Mouse (Mus musculus) CH12.LX (cell line): Measurements from ENCODE around the gene Olfr1396. TPM values are rescaled to one million over a fixed set of nuclear protein-coding genes. Genes with fewer than 3 reads are reported as not detected.
A peak's percentile ranks its signal among the peaks of the same experiment; 100 is the strongest.

Source experiments
- DNase-seq: peaks from one replicate; pipeline ENCODE4 v3.0.0-alpha.2; 2013; ENCODE audit errors: extremely low read depth
- H3K27ac ChIP-seq: 2 replicates; pipeline ENCODE4 v1.5.1; 2012; ENCODE audit warnings: low read depth, mild to moderate bottlenecking, control low read depth, moderate library complexity; ENCODE audit not compliant: insufficient read depth
- H3K27me3 ChIP-seq: replicated peaks from 2 replicates; pipeline ENCODE3; 2012; ENCODE audit warnings: inconsistent platforms
- H3K36me3 ChIP-seq, 2 experiments: replicated peaks in 1 of 2; 2 replicates each; pipeline versions ENCODE3 to v1.6.1; 2012; ENCODE audit warnings: inconsistent platforms in 1 of 2, low read length in 1 of 2, mild to moderate bottlenecking in 1 of 2, mixed read lengths in 1 of 2, moderate library complexity in 1 of 2; ENCODE audit not compliant: control insufficient read depth in 1 of 2, insufficient read depth in 1 of 2
- H3K4me1 ChIP-seq, 2 experiments: 2 replicates each; pipeline ENCODE4 v1.6.1; 2012; ENCODE audit warnings: inconsistent platforms in 1 of 2, moderate library complexity in 1 of 2; ENCODE audit not compliant: insufficient read depth in 2 of 2, control insufficient read depth in 1 of 2
- H3K4me2 ChIP-seq: 2 replicates; pipeline ENCODE4 v1.6.1; 2012; ENCODE audit warnings: low read depth, mild to moderate bottlenecking, control low read depth; ENCODE audit not compliant: poor library complexity, insufficient read depth, severe bottlenecking
- H3K4me3 ChIP-seq, 3 experiments: fragments of 150-350 bp in 1 of 3; sonication (generic) in 1 of 3; replicated peaks in 1 of 3; 2 replicates each; pipeline versions ENCODE3 to v1.5.1; 2011 to 2012; ENCODE audit warnings: low read depth in 2 of 3, low read length in 2 of 3, mild to moderate bottlenecking in 2 of 3, moderate library complexity in 2 of 3, control low read depth in 1 of 3, improper control_type of control experiment in 1 of 3, inconsistent platforms in 1 of 3, mixed read lengths in 1 of 3; ENCODE audit not compliant: poor library complexity in 1 of 3
- H3K79me2 ChIP-seq: replicated peaks from 2 replicates; pipeline ENCODE4 v1.6.1; 2012; ENCODE audit warnings: mild to moderate bottlenecking, moderate library complexity; ENCODE audit not compliant: control insufficient read depth, poor library complexity, insufficient read depth, severe bottlenecking; ENCODE audit errors: extremely low read depth
- H3K9ac ChIP-seq: 2 replicates; pipeline ENCODE4 v1.6.1; 2012; ENCODE audit warnings: low read depth, mild to moderate bottlenecking, control low read depth, moderate library complexity; ENCODE audit not compliant: insufficient read depth
- H3K9me3 ChIP-seq: replicated peaks from 2 replicates; pipeline ENCODE3; 2012; ENCODE audit warnings: low read length, inconsistent platforms, mixed read lengths
- BHLHE40 ChIP-seq: IDR thresholded peaks from 2 replicates; pipeline ENCODE4 v1.6.1; 2011; ENCODE audit warnings: mild to moderate bottlenecking, low read depth, low read length, improper control_type of control experiment
- CHD1 ChIP-seq: IDR thresholded peaks from 2 replicates; pipeline ENCODE4 v1.6.1; 2012; ENCODE audit warnings: low read depth, low read length, improper control_type of control experiment, inconsistent platforms
- CHD2 ChIP-seq: IDR thresholded peaks from 2 replicates; pipeline ENCODE4 v1.6.1; 2011; ENCODE audit warnings: low read length, improper control_type of control experiment
- CTCF ChIP-seq, 2 experiments: IDR thresholded peaks in 1 of 2; conservative IDR thresholded peaks in 1 of 2; 2 replicates each; pipeline ENCODE4 v1.5.1; 2011 to 2012; ENCODE audit warnings: low read depth in 2 of 2, low read length in 2 of 2, improper control_type of control experiment in 1 of 2, inconsistent platforms in 1 of 2, mild to moderate bottlenecking in 1 of 2, moderate library complexity in 1 of 2
- E2F4 ChIP-seq: IDR thresholded peaks from 2 replicates; pipeline ENCODE4 v1.6.1; 2011; ENCODE audit warnings: low read depth, low read length, improper control_type of control experiment; ENCODE audit not compliant: insufficient replicate concordance
- ELF1 ChIP-seq: IDR thresholded peaks from 2 replicates; pipeline ENCODE4 v1.6.1; 2014; ENCODE audit warnings: low read depth, mild to moderate bottlenecking, inconsistent platforms, low read length, improper control_type of control experiment
- EP300 ChIP-seq: IDR thresholded peaks from 2 replicates; pipeline ENCODE4 v1.6.1; 2011; ENCODE audit warnings: low read length, improper control_type of control experiment
- ETS1 ChIP-seq: conservative IDR thresholded peaks from 2 replicates; pipeline ENCODE4 v1.6.1; 2012; ENCODE audit warnings: low read depth, mild to moderate bottlenecking, inconsistent platforms, low read length, improper control_type of control experiment, moderate library complexity
- GABPA ChIP-seq: IDR thresholded peaks from 2 replicates; pipeline ENCODE4 v1.6.1; 2012; ENCODE audit warnings: low read depth, low read length, improper control_type of control experiment, inconsistent platforms; ENCODE audit not compliant: insufficient replicate concordance
- HCFC1 ChIP-seq: IDR thresholded peaks from 2 replicates; pipeline ENCODE4 v1.6.1; 2012; ENCODE audit warnings: low read depth, mild to moderate bottlenecking, inconsistent platforms, low read length, improper control_type of control experiment
- IRF4 ChIP-seq: IDR thresholded peaks from 2 replicates; pipeline ENCODE4 v1.6.1; 2014; ENCODE audit warnings: low read depth, mild to moderate bottlenecking, inconsistent platforms, low read length, improper control_type of control experiment
- JUN ChIP-seq: IDR thresholded peaks from 2 replicates; pipeline ENCODE4 v1.6.1; 2011; ENCODE audit warnings: low read depth, mild to moderate bottlenecking, low read length, improper control_type of control experiment, moderate library complexity; ENCODE audit not compliant: insufficient read depth
- JUND ChIP-seq: conservative IDR thresholded peaks from 2 replicates; pipeline ENCODE4 v1.6.1; 2011; ENCODE audit warnings: low read depth, low read length, improper control_type of control experiment
- KAT2A ChIP-seq: IDR thresholded peaks from 2 replicates; pipeline ENCODE4 v1.6.1; 2012; ENCODE audit warnings: low read length, improper control_type of control experiment, inconsistent platforms; ENCODE audit not compliant: insufficient replicate concordance
- MAFK ChIP-seq: IDR thresholded peaks from 2 replicates; pipeline ENCODE4 v1.6.1; 2011; ENCODE audit warnings: low read length, improper control_type of control experiment; ENCODE audit not compliant: insufficient replicate concordance
- MAX ChIP-seq: IDR thresholded peaks from 2 replicates; pipeline ENCODE4 v1.6.1; 2011; ENCODE audit warnings: low read length, improper control_type of control experiment
- MAZ ChIP-seq: IDR thresholded peaks from 2 replicates; pipeline ENCODE4 v1.6.1; 2012; ENCODE audit warnings: low read depth, mild to moderate bottlenecking, inconsistent platforms, low read length, improper control_type of control experiment, moderate library complexity
- MEF2A ChIP-seq: IDR thresholded peaks from 2 replicates; pipeline ENCODE4 v1.6.1; 2014; ENCODE audit warnings: low read depth, mild to moderate bottlenecking, inconsistent platforms, low read length, improper control_type of control experiment, borderline replicate concordance
- MXI1 ChIP-seq: IDR thresholded peaks from 2 replicates; pipeline ENCODE4 v1.6.1; 2011; ENCODE audit warnings: mild to moderate bottlenecking, low read depth, low read length, improper control_type of control experiment
- MYC ChIP-seq: IDR thresholded peaks from 2 replicates; pipeline ENCODE4 v1.6.1; 2011; ENCODE audit warnings: low read depth, mild to moderate bottlenecking, improper control_type of control experiment, low read length
- NELFE ChIP-seq: IDR thresholded peaks from 2 replicates; pipeline ENCODE4 v1.6.1; 2011; ENCODE audit warnings: low read depth, low read length, improper control_type of control experiment
- NRF1 ChIP-seq: IDR thresholded peaks from 2 replicates; pipeline ENCODE4 v1.6.1; 2014; ENCODE audit warnings: low read depth, mild to moderate bottlenecking, inconsistent platforms, low read length, improper control_type of control experiment, moderate library complexity
- PAX5 ChIP-seq: IDR thresholded peaks from 2 replicates; pipeline ENCODE4 v1.6.1; 2012; ENCODE audit warnings: low read length, inconsistent platforms, mixed read lengths
- POLR2A ChIP-seq: IDR thresholded peaks from 2 replicates; pipeline ENCODE4 v1.6.1; 2011; ENCODE audit warnings: low read depth, mild to moderate bottlenecking, improper control_type of control experiment, low read length
- POLR2AphosphoS2 ChIP-seq: IDR thresholded peaks from 2 replicates; pipeline ENCODE4 v1.6.1; 2011; ENCODE audit warnings: low read depth, low read length, improper control_type of control experiment
- RAD21 ChIP-seq: IDR thresholded peaks from 2 replicates; pipeline ENCODE4 v1.6.1; 2011; ENCODE audit warnings: low read depth, mild to moderate bottlenecking, low read length, improper control_type of control experiment, moderate library complexity
- RCOR1 ChIP-seq: conservative IDR thresholded peaks from 2 replicates; pipeline ENCODE4 v1.6.1; 2012; ENCODE audit warnings: low read depth, mild to moderate bottlenecking, inconsistent platforms, low read length, improper control_type of control experiment
- SIN3A ChIP-seq: IDR thresholded peaks from 2 replicates; pipeline ENCODE4 v1.6.1; 2012; ENCODE audit warnings: low read length, improper control_type of control experiment, inconsistent platforms
- SMC3 ChIP-seq: IDR thresholded peaks from 2 replicates; pipeline ENCODE4 v1.6.1; 2011; ENCODE audit warnings: low read depth, low read length, improper control_type of control experiment
- TBP ChIP-seq: conservative IDR thresholded peaks from 2 replicates; pipeline ENCODE4 v1.6.1; 2011; ENCODE audit warnings: low read depth, low read length, improper control_type of control experiment
- TCF12 ChIP-seq: IDR thresholded peaks from 2 replicates; pipeline ENCODE4 v1.6.1; 2014; ENCODE audit warnings: low read depth, mild to moderate bottlenecking, inconsistent platforms, low read length, improper control_type of control experiment
- UBTF ChIP-seq: IDR thresholded peaks from 2 replicates; pipeline ENCODE4 v1.6.1; 2012; ENCODE audit warnings: low read depth, mild to moderate bottlenecking, inconsistent platforms, low read length, improper control_type of control experiment, moderate library complexity
- USF1 ChIP-seq: IDR thresholded peaks from 2 replicates; pipeline ENCODE4 v1.6.1; 2014; ENCODE audit warnings: low read depth, mild to moderate bottlenecking, inconsistent platforms, low read length, improper control_type of control experiment
- USF2 ChIP-seq: conservative IDR thresholded peaks from 2 replicates; pipeline ENCODE4 v1.6.1; 2011; ENCODE audit warnings: low read depth, low read length, improper control_type of control experiment
- ZC3H11A ChIP-seq: IDR thresholded peaks from 2 replicates; pipeline ENCODE4 v1.6.1; 2012; ENCODE audit warnings: low read depth, mild to moderate bottlenecking, inconsistent platforms, low read length, improper control_type of control experiment
- ZKSCAN1 ChIP-seq: IDR thresholded peaks from 2 replicates; pipeline ENCODE4 v1.6.1; 2012; ENCODE audit warnings: low read depth, inconsistent platforms, low read length, improper control_type of control experiment, borderline replicate concordance
- ZMIZ1 ChIP-seq: IDR thresholded peaks from 2 replicates; pipeline ENCODE4 v1.6.1; 2012; ENCODE audit warnings: low read depth, mild to moderate bottlenecking, inconsistent platforms, low read length, improper control_type of control experiment
- ZNF384 ChIP-seq: IDR thresholded peaks from 2 replicates; pipeline ENCODE4 v1.6.1; 2012; ENCODE audit warnings: low read depth, low read length, improper control_type of control experiment, inconsistent platforms
- dilution Hi-C: fragments of 300-500 bp; cut with MboI; formaldehyde crosslinking; loops from 2 replicates; pipeline ENCODE4 v1.14.3; 2020; ENCODE audit warnings: low sequenced_read_pairs; ENCODE audit not compliant: extremely low pct_unique_long_range_greater_than_20kb, extremely low pct_ligation_motif_present
- in situ Hi-C: fragments of 300-500 bp; cut with MboI; formaldehyde crosslinking; loops from 3 replicates; pipeline ENCODE4 v1.14.3; 2019; ENCODE audit warnings: low sequenced_read_pairs, low pct_ligation_motif_present, low pct_unique_long_range_greater_than_20kb, mixed read lengths
- polyA plus RNA-seq: library from polyadenylated mRNA; unstranded; fragments of >175 nt; gene quantifications from 2 replicates; pipeline ENCODE4 v1.2.1, GENCODE M21; 2012; ENCODE audit warnings: low read depth; ENCODE audit not compliant: insufficient read length
- total RNA-seq, 2 experiments: library from RNA; depleted of rRNA; stranded (reverse); fragments of 300-350 nt in 1 of 2; fragments of >200 nt in 1 of 2; gene quantifications; 2 replicates each; pipeline ENCODE4 v1.2.3; 2012 to 2014

Olfr1396 gene
- total and polyA plus RNA-seq, 3 experiments: not detected

GRCm38 (mm10) chr11:49101500-49101899, 13.2 kb downstream of the Olfr1396 start (continued):
- TF ChIP-seq ETS1: peak; percentile 77
- TF ChIP-seq POLR2A: peak; percentile 28; the same call in 1 of the 2 replicates

- Histone ChIP-seq H3K9ac (peak overlapping the region; percentile 93), H3K27me3 (no peaks in the 10 kb centered on the region), H3K4me2 (peak overlapping the region; percentile 79), H3K36me3 (peaks cover 0 to 3% of the 10 kb centered on the region in 2 experiments), H3K4me3 (peak overlapping the region; percentile 42 to 57 (median 56)), H3K9me3 (no peaks in the 10 kb centered on the region), H3K4me1 (peaks cover 6 to 43% of the 10 kb centered on the region in 2 experiments; a peak in 3 of 4 replicates), H3K79me2 (no peaks in the 10 kb centered on the region), H3K27ac (no peak overlapping the region; the same call in 1 of the 2 replicates)
- dilution Hi-C loops (no loop called here), in situ Hi-C loops (loop anchor here (5.0 to 25.0 kb wide), 3 partner anchors 162 to 303 kb away; partner anchors contain the start of gene Irgm1)
- no peak for TF ChIP-seq ZC3H11A
- no peak for TF ChIP-seq ZKSCAN1
- TF ChIP-seq SIN3A: peak; percentile 95
- TF ChIP-seq MAX: peak; percentile 89
- peak; percentile 75 for TF ChIP-seq JUN
- peak; percentile 85 for TF ChIP-seq NELFE
- peak; percentile 81 for TF ChIP-seq HCFC1
- peak; percentile 19; the same call in 1 of the 2 replicates for TF ChIP-seq SMC3
- peak; percentile 77; the same call in 1 of the 2 replicates for TF ChIP-seq POLR2AphosphoS2
- peak; percentile 95 for TF ChIP-seq TCF12
- TF ChIP-seq TBP: peak; percentile 91
- TF ChIP-seq RCOR1: peak; percentile 92
- TF ChIP-seq POLR2A: peak; percentile 81
- no peak for TF ChIP-seq E2F4
- peak; percentile 64 for TF ChIP-seq BHLHE40
- peak; percentile 76; the same call in 1 of the 2 replicates for TF ChIP-seq KAT2A
- TF ChIP-seq MYC: peak; percentile 92
- peak; percentile 82 for TF ChIP-seq ETS1
- peak; percentile 94 for TF ChIP-seq EP300
- no peak for TF ChIP-seq GABPA
- no peak for TF ChIP-seq NRF1
- TF ChIP-seq MAFK: peak; percentile 80
- peak; percentile 96 for TF ChIP-seq CHD2
- TF ChIP-seq RAD21: no peak; the same call in none of the 2 replicates
- 0 out of 2 replicates have a peak, but pooled peaks have one; percentile 57 for TF ChIP-seq MAZ
- no peak for TF ChIP-seq ZNF384
- no peak for TF ChIP-seq USF1
- TF ChIP-seq MEF2A: peak; percentile 88
- peak; percentile 98 for TF ChIP-seq ELF1
- no peak for TF ChIP-seq USF2
- TF ChIP-seq MXI1: peak; percentile 86
- TF ChIP-seq UBTF: no peak
- TF ChIP-seq IRF4: peak; percentile 98
- TF ChIP-seq JUND: peak; percentile 77
- TF ChIP-seq CTCF (conservative IDR thresholded peaks at IDR 0.05 in 1 of 2, IDR thresholded peaks at IDR 0.05 in 1 of 2; ENCODE audit: low read depth in 2 of 2, low read length in 2 of 2): no peak
- TF ChIP-seq CHD1: no peak
- peak; percentile 86 for TF ChIP-seq ZMIZ1
- no peak for TF ChIP-seq PAX5
- peak; percentile 95 for DNase-seq
Measured at GRCm38 (mm10) chr11:49100409-49100808, 14.3 kb downstream of the Olfr1396 start.
